Mouse (Mus musculus) layer of hippocampus, postnatal 14 days (tissue): ENCODE measurements around the gene Gm4763. TPM values are rescaled to one million over a fixed set of nuclear protein-coding genes. Genes with fewer than 3 reads are reported as not detected.

Experiments
- total RNA-seq, 2 experiments: library from RNA; stranded (reverse); gene quantifications; 2 replicates each; pipeline ENCODE4 v1.2.3; 2021

Gm4763 gene
- total RNA-seq, 2 experiments from 2014 or later, result not detected

Other genes with a start within 250 kb of the Gm4763 start
- gene Cadm4, start 244.9 kb downstream of the Gm4763 start, total RNA-seq, result 100 to 1,000 TPM; 220 to 227 TPM
- 10 to 100 TPM; 38.1 to 43.3 TPM for gene Zfp428, start 219.9 kb downstream of the Gm4763 start, total RNA-seq
- not detected for gene AC161166.1, start 214.5 kb downstream of the Gm4763 start, total RNA-seq
- gene Irgq, start 196.2 kb downstream of the Gm4763 start, total RNA-seq, result 10 to 100 TPM; 87.5 to 89.7 TPM
- not detected for gene Pinlyp, start 180.8 kb downstream of the Gm4763 start, total RNA-seq
- 10 to 100 TPM; 41.0 to 46.8 TPM for gene Xrcc1, start 180.6 kb downstream of the Gm4763 start, total RNA-seq
- 1 to 10 TPM; 8.2 to 8.6 TPM for gene Ethe1, start 139.4 kb downstream of the Gm4763 start, total RNA-seq
- 1 to 10 TPM; 5.8 to 6.3 TPM for gene Zfp575, start 139.3 kb downstream of the Gm4763 start, total RNA-seq
- gene Phldb3, start 116.1 kb downstream of the Gm4763 start, total RNA-seq, result under 1 TPM; 0.28 to 0.60 TPM
- gene Lypd3, start 90.4 kb downstream of the Gm4763 start, total RNA-seq, result 1 to 10 TPM; 1.2 to 1.3 TPM
- not detected for gene Tex101, start 50.2 kb downstream of the Gm4763 start, total RNA-seq
- not detected for gene BC049730, start 17.7 kb downstream of the Gm4763 start, total RNA-seq
- gene Cd177, start 33.4 kb upstream of the Gm4763 start, total RNA-seq, result not detected
- not detected for gene Ceacam10, start 50.3 kb upstream of the Gm4763 start, total RNA-seq
- gene Gm9844, start 135.3 kb upstream of the Gm4763 start, total RNA-seq, result 1 to 10 TPM; 1.3 to 2.1 TPM
- gene Lypd4, start 143.0 kb upstream of the Gm4763 start, total RNA-seq, result not detected
- gene Dmrtc2, start 143.1 kb upstream of the Gm4763 start, total RNA-seq, result not detected
- gene Rps19, start 157.5 kb upstream of the Gm4763 start, total RNA-seq, result 100 to 1,000 TPM; 452 TPM
- under 1 TPM; 0.37 to 0.43 TPM for gene Cd79a, start 170.5 kb upstream of the Gm4763 start, total RNA-seq
- 10 to 100 TPM; 78.2 to 82.2 TPM for gene Arhgef1, start 176.0 kb upstream of the Gm4763 start, total RNA-seq
- gene Gm4881, start 217.6 kb upstream of the Gm4763 start, total RNA-seq, result not detected
- 100 to 1,000 TPM; 262 to 275 TPM for gene Rabac1, start 245.8 kb upstream of the Gm4763 start, total RNA-seq